Mouse (Mus musculus): ENCODE data around the gene Polr2g. TPM values are rescaled to one million over a fixed set of nuclear protein-coding genes. Genes with fewer than 3 reads are reported as not detected.

Gene Polr2g
- polyA plus RNA-seq, 1 experiment, result 77.1 TPM

GRCm38 (mm10) chr19:8770567-8771270 is 27.7 kb downstream of the Polr2g start, which contains the start of gene Tmem223:
Gene Tmem223, plus strand, starts transcription at chr19:8770996.
- Histone ChIP-seq H3K27ac (ENCODE audit: control insufficient read depth, insufficient read depth, low read length) (peak within 1 kb of the TSS; percentile 77), H3K4me1 (replicated peaks; ENCODE audit: control insufficient read depth, insufficient read depth, low read length) (peaks cover 23% of the 10 kb centered on the region), H3K4me3 (ENCODE audit: control insufficient read depth, insufficient read depth, low read length) (peak within 1 kb of the TSS; percentile 78), H3K27me3 (ENCODE audit: control insufficient read depth, insufficient read depth, low read length) (no peaks in the 10 kb centered on the region), H3K36me3 (ENCODE audit: control insufficient read depth, insufficient read depth, low read length) (peaks cover 52% of the 10 kb centered on the region)
- TF ChIP-seq POLR2A (IDR thresholded peaks at IDR 0.05; ENCODE audit: control insufficient read depth, extremely low read depth, insufficient read depth, low read length, poor library complexity), result peak; percentile 87
- TF ChIP-seq CTCF (IDR thresholded peaks at IDR 0.05; ENCODE audit: borderline replicate concordance, control insufficient read depth, extremely low read depth, insufficient read depth, low read length, poor library complexity), result peak; percentile 32; the same call in 1 of the 2 replicates
- WGBS, result 18% methylated on average over 29 of the region's 29 CpGs
- DNase-seq, result peak; percentile 83

GRCm38 (mm10) chr19:8765562-8765961 is 32.8 kb downstream of the Polr2g start:
- no peak overlapping the region for H3K27ac ChIP-seq (ENCODE audit: control insufficient read depth, insufficient read depth, low read length)

GRCm38 (mm10) chr19:8763276-8763675 is 35.1 kb downstream of the Polr2g start:
- H3K4me1 ChIP-seq (replicated peaks; ENCODE audit: control insufficient read depth, insufficient read depth, low read length), result peaks cover 4% of the 10 kb centered on the region; the same call in 1 of the 2 replicates
- peaks cover 62% of the 10 kb centered on the region for H3K36me3 ChIP-seq (ENCODE audit: control insufficient read depth, insufficient read depth, low read length)
- H3K27me3 ChIP-seq (ENCODE audit: control insufficient read depth, insufficient read depth, low read length), result no peaks in the 10 kb centered on the region
- 92% methylated on average over 4 of the region's 4 CpGs for WGBS
- no peak overlapping the region for H3K27ac ChIP-seq (ENCODE audit: control insufficient read depth, insufficient read depth, low read length)
- no peak overlapping the region for H3K4me3 ChIP-seq (ENCODE audit: control insufficient read depth, insufficient read depth, low read length)
- no peak for DNase-seq
- TF ChIP-seq CTCF (IDR thresholded peaks at IDR 0.05; ENCODE audit: borderline replicate concordance, control insufficient read depth, extremely low read depth, insufficient read depth, low read length, poor library complexity) (no peak), POLR2A (IDR thresholded peaks at IDR 0.05; ENCODE audit: control insufficient read depth, extremely low read depth, insufficient read depth, low read length, poor library complexity) (no peak)

More at GRCm38 (mm10) chr19:8765562-8765961, 32.8 kb downstream of the Polr2g start:
- 97% methylated on average over 9 of the region's 9 CpGs for WGBS
- no peak overlapping the region for H3K4me3 ChIP-seq (ENCODE audit: control insufficient read depth, insufficient read depth, low read length)
- peaks cover 83% of the 10 kb centered on the region for H3K36me3 ChIP-seq (ENCODE audit: control insufficient read depth, insufficient read depth, low read length)
- H3K4me1 ChIP-seq (replicated peaks; ENCODE audit: control insufficient read depth, insufficient read depth, low read length), result peaks cover 4% of the 10 kb centered on the region
- DNase-seq, result no peak
- TF ChIP-seq CTCF (IDR thresholded peaks at IDR 0.05; ENCODE audit: borderline replicate concordance, control insufficient read depth, extremely low read depth, insufficient read depth, low read length, poor library complexity) (no peak), POLR2A (IDR thresholded peaks at IDR 0.05; ENCODE audit: control insufficient read depth, extremely low read depth, insufficient read depth, low read length, poor library complexity) (no peak)
- H3K27me3 ChIP-seq (ENCODE audit: control insufficient read depth, insufficient read depth, low read length), result no peaks in the 10 kb centered on the region

GRCm38 (mm10) chr19:8760757-8761156 is 37.6 kb downstream of the Polr2g start:
- 93% methylated on average over 2 of the region's 2 CpGs for WGBS
- peak; percentile 20 for DNase-seq
- no peak for TF ChIP-seq POLR2A (IDR thresholded peaks at IDR 0.05; ENCODE audit: control insufficient read depth, extremely low read depth, insufficient read depth, low read length, poor library complexity)
- no peak for TF ChIP-seq CTCF (IDR thresholded peaks at IDR 0.05; ENCODE audit: borderline replicate concordance, control insufficient read depth, extremely low read depth, insufficient read depth, low read length, poor library complexity)
- no peaks in the 10 kb centered on the region for H3K27me3 ChIP-seq (ENCODE audit: control insufficient read depth, insufficient read depth, low read length)
- peaks cover 6% of the 10 kb centered on the region for H3K4me1 ChIP-seq (replicated peaks; ENCODE audit: control insufficient read depth, insufficient read depth, low read length)
- H3K36me3 ChIP-seq (ENCODE audit: control insufficient read depth, insufficient read depth, low read length), result peaks cover 37% of the 10 kb centered on the region
- no peak overlapping the region for H3K27ac ChIP-seq (ENCODE audit: control insufficient read depth, insufficient read depth, low read length)
- no peak overlapping the region for H3K4me3 ChIP-seq (ENCODE audit: control insufficient read depth, insufficient read depth, low read length)

GRCm38 (mm10) chr19:8758899-8759298 is 39.5 kb downstream of the Polr2g start:
- H3K4me3 ChIP-seq (ENCODE audit: control insufficient read depth, insufficient read depth, low read length), result no peak overlapping the region
- H3K4me1 ChIP-seq (replicated peaks; ENCODE audit: control insufficient read depth, insufficient read depth, low read length), result peaks cover 13% of the 10 kb centered on the region
- H3K36me3 ChIP-seq (ENCODE audit: control insufficient read depth, insufficient read depth, low read length), result peaks cover 24% of the 10 kb centered on the region
- no peak overlapping the region for H3K27ac ChIP-seq (ENCODE audit: control insufficient read depth, insufficient read depth, low read length)
- DNase-seq, result no peak
- no peak for TF ChIP-seq POLR2A (IDR thresholded peaks at IDR 0.05; ENCODE audit: control insufficient read depth, extremely low read depth, insufficient read depth, low read length, poor library complexity)
- TF ChIP-seq CTCF (IDR thresholded peaks at IDR 0.05; ENCODE audit: borderline replicate concordance, control insufficient read depth, extremely low read depth, insufficient read depth, low read length, poor library complexity), result no peak
- WGBS, result 74% methylated on average over 2 of the region's 2 CpGs
- H3K27me3 ChIP-seq (ENCODE audit: control insufficient read depth, insufficient read depth, low read length), result no peaks in the 10 kb centered on the region

GRCm38 (mm10) chr19:8757471-8757998 is 40.8 kb downstream of the Polr2g start:
- Histone ChIP-seq H3K4me3 (ENCODE audit: control insufficient read depth, insufficient read depth, low read length) (peak overlapping the region; percentile 95), H3K4me1 (replicated peaks; ENCODE audit: control insufficient read depth, insufficient read depth, low read length) (peaks cover 13% of the 10 kb centered on the region), H3K27ac (ENCODE audit: control insufficient read depth, insufficient read depth, low read length) (peak overlapping the region; percentile 54), H3K36me3 (ENCODE audit: control insufficient read depth, insufficient read depth, low read length) (peaks cover 20% of the 10 kb centered on the region), H3K27me3 (ENCODE audit: control insufficient read depth, insufficient read depth, low read length) (no peaks in the 10 kb centered on the region)
- TF ChIP-seq POLR2A (IDR thresholded peaks at IDR 0.05; ENCODE audit: control insufficient read depth, extremely low read depth, insufficient read depth, low read length, poor library complexity) (no peak), CTCF (IDR thresholded peaks at IDR 0.05; ENCODE audit: borderline replicate concordance, control insufficient read depth, extremely low read depth, insufficient read depth, low read length, poor library complexity) (no peak)
- DNase-seq, result peak; percentile 17
- under 1% methylated on average over 14 of the region's 14 CpGs for WGBS

Measured in thymus, adult 2 months (tissue).